Mouse (Mus musculus) lung, postnatal 25 days (tissue): ENCODE measurements around the gene Celf2.

Experiments
- DNase-seq: peaks from one replicate; pipeline ENCODE4 v3.0.0; 2022; ENCODE audit warnings: low spot score

Celf2 gene

DNA sequence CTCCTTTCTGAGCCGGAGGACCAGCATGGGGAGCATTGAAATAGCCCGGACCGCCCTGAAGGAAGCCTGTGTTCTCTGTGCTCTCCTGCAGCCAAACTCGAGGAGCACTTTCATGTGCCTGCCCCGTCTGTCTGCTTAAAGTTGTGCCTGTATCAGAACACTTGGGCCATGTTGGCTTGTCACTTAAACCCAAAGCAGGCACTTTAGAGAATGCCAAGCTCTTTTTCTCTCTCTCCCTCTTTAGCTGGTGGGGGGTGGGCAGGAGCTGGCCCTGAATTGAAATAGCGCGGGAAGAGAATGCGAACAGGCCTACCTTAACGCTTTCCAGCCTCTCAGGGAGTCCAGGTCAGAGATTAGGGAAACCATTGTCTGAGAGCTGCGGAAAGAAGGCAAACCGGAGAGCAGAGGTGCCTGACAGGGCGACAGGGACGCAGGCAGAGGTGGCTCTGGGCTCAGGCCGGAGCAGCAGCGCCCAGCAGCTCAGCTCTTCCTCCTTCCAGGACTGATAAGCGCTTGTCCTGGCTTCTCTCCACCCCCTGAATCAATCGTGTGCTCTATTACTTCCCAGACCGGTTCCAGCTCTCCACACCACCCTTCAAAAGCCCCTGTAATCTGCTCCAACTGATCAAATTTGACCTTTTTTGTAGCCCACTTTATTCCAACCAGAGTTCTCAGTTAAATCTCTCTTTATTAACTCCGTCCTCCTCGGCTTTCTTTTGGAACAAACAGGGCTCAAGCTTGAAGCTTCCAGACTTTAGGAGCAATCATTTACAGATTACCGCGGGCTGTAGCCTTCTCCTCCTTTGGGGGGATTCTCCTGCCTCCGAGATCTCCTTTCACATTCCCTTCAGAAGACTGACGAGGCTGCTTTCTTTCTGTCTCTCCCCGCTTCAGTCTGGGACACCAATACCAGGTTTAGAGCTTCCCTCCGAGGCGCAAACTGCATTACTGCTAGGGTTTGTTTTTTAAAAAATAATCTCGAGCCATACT lies 428.3 kb downstream of the Celf2 start:
- no peak for DNase-seq

DNA sequence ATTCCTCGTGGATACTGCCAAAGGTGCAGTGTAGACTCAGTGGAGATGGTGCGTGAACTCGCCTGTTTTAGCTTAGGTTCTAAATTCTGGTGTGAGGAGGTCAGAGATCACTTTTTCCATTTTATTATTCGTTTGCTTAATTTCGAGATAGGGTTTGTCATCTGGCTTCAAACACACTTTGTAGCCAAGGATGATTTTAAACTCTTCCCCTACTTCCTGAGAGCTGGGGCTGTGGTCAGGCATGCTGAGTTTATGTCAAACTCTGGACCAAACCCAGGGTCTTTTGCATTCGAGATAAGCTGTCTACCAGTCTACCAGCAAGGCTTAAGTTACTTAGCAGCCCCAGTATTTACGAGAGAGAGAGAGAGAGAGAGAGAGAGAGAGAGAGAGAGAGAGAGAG lies 429.3 kb downstream of the Celf2 start:
- no peak for DNase-seq

GRCm38 (mm10) chr2:7079390-7079789 lies 430.0 kb downstream of the Celf2 start:
- no peak for DNase-seq

DNA sequence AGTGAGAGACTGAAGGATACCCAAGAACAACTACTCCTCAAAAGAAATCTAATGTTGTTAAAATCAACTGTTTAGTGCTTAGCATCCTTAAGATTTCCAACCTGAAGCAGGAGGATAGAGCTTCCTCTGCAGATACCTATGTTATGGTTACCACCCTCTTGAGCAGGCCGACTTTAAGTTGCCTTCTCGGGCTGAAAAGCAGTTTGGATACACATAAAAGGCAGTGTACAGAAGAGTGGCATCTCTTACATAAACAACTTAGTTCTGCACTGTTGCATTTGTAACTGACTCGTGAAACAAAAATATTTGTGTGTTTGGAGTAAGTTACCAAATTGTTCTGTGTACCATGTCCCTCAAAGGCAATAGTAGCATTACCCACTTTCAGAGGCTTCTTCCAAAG lies 435.6 kb downstream of the Celf2 start:
- no peak for DNase-seq

- DNase-seq: no peak
Measured at GRCm38 (mm10) chr2:7072344-7073265, 436.8 kb downstream of the Celf2 start.

GRCm38 (mm10) chr2:7069458-7069857 lies 439.9 kb downstream of the Celf2 start:
- DNase-seq: no peak

DNA sequence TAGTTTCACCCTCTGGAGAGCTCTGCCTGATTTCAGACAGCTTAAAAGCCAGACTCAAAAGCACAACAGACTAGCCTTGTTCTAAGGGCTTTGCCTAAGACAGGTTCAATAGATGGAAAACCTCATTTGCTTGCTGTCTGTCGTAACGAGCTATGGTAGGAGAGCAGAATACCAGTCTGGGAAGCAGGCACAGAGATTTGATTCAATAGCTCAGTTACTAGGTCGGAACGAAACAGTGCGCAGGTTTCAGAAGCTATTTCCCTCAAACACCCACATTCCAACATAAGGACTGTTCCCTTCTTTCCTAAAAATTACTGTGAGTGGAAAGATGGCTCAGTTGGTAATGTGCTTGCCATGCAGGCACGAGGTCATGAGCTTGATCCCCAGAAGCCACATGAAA lies 441.1 kb downstream of the Celf2 start:
- DNase-seq: no peak

- DNase-seq: no peak
Measured at GRCm38 (mm10) chr2:7063574-7064192, 445.7 kb downstream of the Celf2 start.

- DNase-seq: peak; percentile 60
Measured at GRCm38 (mm10) chr2:7060490-7061105, 448.8 kb downstream of the Celf2 start.

DNA sequence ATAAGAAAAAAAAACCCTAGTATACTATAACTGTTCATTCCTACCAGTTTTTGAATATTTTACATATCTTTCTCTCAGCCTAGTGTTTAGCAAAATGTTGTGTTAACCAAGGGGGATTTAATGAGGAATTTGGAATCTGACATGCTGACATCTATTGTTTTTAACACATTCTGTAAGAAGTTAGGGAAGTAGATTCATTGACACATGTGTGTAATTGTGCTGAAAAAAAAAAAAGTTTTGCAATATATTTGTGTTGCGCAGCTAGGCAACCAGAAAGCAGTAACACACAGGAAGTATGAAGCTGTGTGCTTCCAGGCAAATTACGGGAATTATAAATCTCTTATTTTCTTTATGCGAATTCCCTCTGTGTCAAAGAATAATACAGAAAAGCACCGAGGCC lies 453.0 kb downstream of the Celf2 start:
- peak; percentile 62 for DNase-seq

- DNase-seq: peak; percentile 52
Measured at GRCm38 (mm10) chr2:7055958-7056357, 453.4 kb downstream of the Celf2 start.

- DNase-seq: no peak
Measured at GRCm38 (mm10) chr2:7051090-7051489, 458.3 kb downstream of the Celf2 start.

DNA sequence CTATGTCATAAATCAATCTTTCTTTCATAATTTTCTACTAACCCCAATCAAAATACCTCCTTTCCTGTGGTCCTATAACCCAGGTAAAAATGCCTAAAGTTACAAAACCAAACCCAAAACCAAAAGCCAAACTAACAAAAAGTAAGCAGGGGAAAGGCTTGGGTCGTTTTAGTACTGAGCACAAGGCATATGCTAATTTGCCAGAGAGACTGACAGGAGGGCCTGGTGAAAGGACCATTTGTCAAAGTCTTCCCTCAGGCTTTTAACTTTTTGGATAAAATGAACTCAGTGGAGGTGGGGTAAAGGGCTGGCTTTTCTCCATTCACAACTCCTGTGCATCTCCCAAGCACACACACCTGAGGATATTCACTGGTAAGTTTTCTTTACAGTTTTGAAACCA lies 463.2 kb downstream of the Celf2 start:
- DNase-seq: no peak

DNA sequence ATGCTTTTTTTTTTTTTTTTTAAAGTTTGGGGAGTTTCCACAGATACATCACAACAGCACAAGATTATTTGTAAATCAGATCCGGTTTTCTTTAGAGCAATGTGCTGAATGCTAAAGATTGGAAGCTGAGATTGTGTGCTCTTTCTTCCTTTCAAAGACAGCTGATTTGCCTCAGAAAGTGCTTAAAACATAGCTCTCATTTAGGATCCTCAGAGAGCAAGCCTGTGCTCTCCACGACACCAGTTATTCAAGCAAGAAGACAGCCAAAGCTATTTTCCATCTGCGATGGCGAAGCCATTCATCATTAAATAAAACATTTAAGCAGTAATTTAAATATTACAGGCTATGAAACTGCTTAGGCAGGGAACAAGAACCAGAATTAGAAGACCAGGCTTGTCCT lies 463.8 kb downstream of the Celf2 start:
- no peak for DNase-seq

DNA sequence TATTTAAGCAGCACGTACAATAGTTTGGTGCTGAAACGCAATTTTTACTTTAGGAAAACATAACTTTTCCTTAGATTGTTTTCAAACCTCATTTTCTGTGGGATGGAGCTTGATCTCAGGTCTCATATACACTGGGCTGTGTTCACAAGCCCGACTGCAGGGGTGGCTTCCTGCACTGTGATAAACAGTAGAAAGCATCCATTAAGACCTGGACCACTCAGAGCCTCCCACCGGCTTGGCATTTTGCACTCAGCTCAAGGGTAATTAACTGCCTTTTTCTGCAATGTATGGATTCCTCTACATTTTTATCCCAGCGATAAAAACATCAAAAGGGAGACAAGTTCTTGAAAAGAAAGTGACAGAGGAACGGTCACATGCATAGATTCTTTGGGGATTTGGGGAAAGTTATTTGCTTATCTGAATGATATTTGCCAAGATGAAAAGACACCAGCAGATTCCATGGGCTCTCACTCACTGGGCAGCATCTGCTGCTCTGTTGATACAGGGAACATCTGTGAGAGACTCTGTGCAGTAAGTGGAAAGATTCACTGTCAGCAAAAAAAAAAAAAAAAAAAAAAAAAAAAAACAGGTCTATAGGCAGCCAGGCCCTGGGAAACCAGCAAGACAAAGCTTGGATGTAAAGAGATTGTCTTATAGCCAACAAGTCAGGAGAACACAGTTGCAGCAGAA lies 465.4 kb downstream of the Celf2 start:
- no peak for DNase-seq

DNA sequence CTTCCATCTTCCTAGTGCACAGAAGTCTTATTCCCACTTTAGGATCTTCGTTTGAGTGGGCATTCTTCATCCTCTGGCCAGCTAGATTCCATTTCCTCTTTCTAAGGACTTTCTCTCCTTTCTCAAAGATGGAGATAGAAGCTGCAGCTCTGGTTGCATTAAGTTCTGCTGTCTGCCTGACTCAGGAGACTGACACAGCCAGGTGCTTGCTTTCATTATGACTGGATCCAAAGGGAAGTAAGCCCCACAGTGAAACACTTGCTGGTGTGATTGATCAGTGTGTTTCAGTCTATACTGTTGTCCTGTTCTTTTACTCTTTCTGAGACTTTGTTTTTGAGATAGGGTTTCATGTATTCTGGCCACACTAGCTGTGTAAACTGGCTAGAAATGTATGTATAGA lies 468.4 kb downstream of the Celf2 start:
- no peak for DNase-seq

GRCm38 (mm10) chr2:7038991-7039390 lies 470.4 kb downstream of the Celf2 start:
- no peak for DNase-seq

DNA sequence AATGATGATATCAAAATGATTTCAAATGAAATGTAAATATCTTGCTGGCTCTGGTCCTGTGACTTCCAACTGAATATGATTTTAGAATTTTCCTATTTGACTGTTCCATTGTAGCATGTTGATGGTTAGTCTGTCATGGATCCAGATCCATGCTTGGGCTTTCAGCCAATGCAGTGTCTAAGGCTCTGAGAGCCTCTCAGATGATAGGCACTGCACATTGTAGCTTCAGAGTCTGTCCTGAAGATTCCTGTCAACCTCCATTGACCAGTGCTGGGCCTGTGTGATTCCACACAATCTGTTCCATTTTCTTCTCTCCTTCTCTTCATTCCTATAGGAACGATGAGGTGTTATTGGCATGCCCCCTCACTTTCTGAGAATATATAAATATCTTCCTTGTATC lies 478.0 kb downstream of the Celf2 start:
- no peak for DNase-seq

DNA sequence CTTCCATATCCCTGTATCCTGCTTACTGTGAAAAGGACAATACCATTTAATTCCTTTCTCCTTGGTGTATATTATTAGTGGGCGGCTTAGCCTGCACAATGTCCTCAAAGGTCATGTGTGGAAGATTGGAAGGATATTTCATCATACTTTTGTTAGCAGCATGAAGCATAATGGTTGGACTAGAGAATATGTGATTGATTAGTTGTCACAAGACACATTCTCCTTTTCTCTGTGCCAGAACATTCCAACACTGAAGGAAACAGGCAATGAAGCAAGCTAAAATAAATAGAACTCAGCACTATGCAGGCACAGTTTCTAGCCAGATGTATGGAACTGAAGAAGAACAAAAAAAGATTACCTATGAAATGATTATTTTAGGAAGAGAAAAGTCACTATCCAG lies 482.6 kb downstream of the Celf2 start:
- peak; percentile 19 for DNase-seq

DNA sequence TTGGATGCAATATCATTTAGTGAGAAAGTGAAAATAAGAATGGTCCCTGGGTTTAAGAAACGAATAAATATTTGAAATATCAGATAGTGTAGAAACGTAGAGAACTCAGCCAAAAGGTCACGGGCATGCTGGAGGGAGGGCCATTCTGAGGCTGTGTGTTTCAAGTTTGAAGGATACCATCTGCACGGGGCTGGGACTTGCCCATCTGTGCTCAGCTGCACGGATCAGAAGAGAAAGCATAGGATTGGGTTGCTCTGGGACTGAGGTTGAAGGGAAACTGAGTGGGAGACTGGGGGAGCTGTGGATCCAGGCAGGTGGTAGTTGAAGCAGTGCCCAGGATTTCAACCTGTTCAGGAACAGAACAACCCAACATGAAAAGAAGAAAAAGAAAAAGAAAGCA lies 483.8 kb downstream of the Celf2 start:
- peak; percentile 53 for DNase-seq

GRCm38 (mm10) chr2:7022184-7022583 lies 487.2 kb downstream of the Celf2 start:
- DNase-seq: no peak
